Mouse (Mus musculus) heart, embryonic 16.5 days (tissue): Measurements from ENCODE around the gene Nfe2. TPM values are rescaled to one million over a fixed set of nuclear protein-coding genes. Genes with fewer than 3 reads are reported as not detected.
"Not testable (repeated sequence)": the region's sequence is repeated elsewhere in the genome, so short reads cannot be mapped to it uniquely, and the experiment has no call there.

Experiments
- ATAC-seq: fragments of 200-750 bp; cut with Nextera tagmentation; replicated peaks from 2 replicates; pipeline ENCODE4 v1.8.0; 2017; ENCODE audit warnings: moderate number of reproducible peaks; ENCODE audit not compliant: insufficient read depth, low FRiP score; ENCODE audit errors: extremely low read depth
- H3K27ac ChIP-seq: fragments of 300-500 bp; sonication (generic); 2 replicates; pipeline ENCODE4 v1.5.1; 2014; ENCODE audit warnings: mild to moderate bottlenecking, low read length, control low read depth, moderate library complexity
- H3K27me3 ChIP-seq: fragments of 300-500 bp; sonication (generic); 2 replicates; pipeline ENCODE4 v1.6.1; 2014; ENCODE audit warnings: low read length, mixed read lengths; ENCODE audit not compliant: control insufficient read depth, insufficient read depth
- H3K36me3 ChIP-seq: fragments of 300-500 bp; sonication (generic); 2 replicates; pipeline ENCODE4 v1.6.1; 2014; ENCODE audit not compliant: control insufficient read depth, insufficient read depth
- H3K4me1 ChIP-seq: fragments of 300-500 bp; sonication (generic); 2 replicates; pipeline ENCODE4 v1.6.1; 2014; ENCODE audit warnings: low read length, mixed read lengths; ENCODE audit not compliant: control insufficient read depth, insufficient read depth
- H3K4me2 ChIP-seq: fragments of 300-500 bp; sonication (generic); 2 replicates; pipeline ENCODE4 v1.6.1; 2014; ENCODE audit warnings: low read depth, mild to moderate bottlenecking, control low read depth, low read length
- H3K4me3 ChIP-seq: fragments of 300-500 bp; sonication (generic); 2 replicates; pipeline ENCODE4 v1.5.1; 2014; ENCODE audit warnings: mild to moderate bottlenecking, control low read depth, low read length
- H3K9ac ChIP-seq: fragments of 300-500 bp; sonication (generic); 2 replicates; pipeline ENCODE4 v1.6.1; 2014; ENCODE audit warnings: low read length, control low read depth
- H3K9me3 ChIP-seq: fragments of 300-500 bp; sonication (generic); replicated peaks from 2 replicates; pipeline ENCODE4 v1.6.1; 2016; ENCODE audit warnings: low read length; ENCODE audit not compliant: control insufficient read depth
- WGBS: fragments of 180-500 bp; shearing (Covaris S2); extraction: QIAGEN DNeasy Blood & Tissue Kit; methylation state at CpG from one replicate; pipeline ENCODE4 v1.1.7; 2014; 5-methylcytosine and 5-hydroxymethylcytosine counted together
- polyA plus RNA-seq: library from polyadenylated mRNA; unstranded; fragments of >200 nt; fragmentation: Nextera tagmentation; extraction: Ambion mirVana; gene quantifications from 2 replicates; pipeline ENCODE4 v1.2.1, GENCODE M21; 2015

Gene Nfe2
- polyA plus RNA-seq, 1 experiment from 2014 or later: 3.9 TPM

- no peak overlapping the region for H3K4me2 ChIP-seq
- H3K36me3 ChIP-seq: no peaks in the 10 kb centered on the region
- no peak overlapping the region for H3K4me3 ChIP-seq
- ATAC-seq: no peak
- no peaks in the 10 kb centered on the region for H3K27me3 ChIP-seq
- WGBS: 4% methylated on average over 1 of the region's 1 CpGs
- no peak overlapping the region for H3K9ac ChIP-seq
- H3K27ac ChIP-seq: no peak overlapping the region
- H3K4me1 ChIP-seq: peaks cover 18% of the 10 kb centered on the region
- no peaks in the 10 kb centered on the region for H3K9me3 ChIP-seq
These were observed 1.8 kb upstream of the Nfe2 start for GRCm38 (mm10) chr15:103259989-103260388.

- H3K9me3 ChIP-seq: no peaks in the 10 kb centered on the region
- H3K4me2 ChIP-seq: no peak overlapping the region
- H3K27ac ChIP-seq: no peak overlapping the region
- 79% methylated on average over 5 of the region's 5 CpGs for WGBS
- no peak for ATAC-seq
- H3K36me3 ChIP-seq: no peaks in the 10 kb centered on the region
- no peak overlapping the region for H3K4me3 ChIP-seq
- H3K4me1 ChIP-seq: peaks cover 22% of the 10 kb centered on the region
- no peak overlapping the region for H3K9ac ChIP-seq
- no peaks in the 10 kb centered on the region for H3K27me3 ChIP-seq
These were observed 959 bp upstream of the Nfe2 start for GRCm38 (mm10) chr15:103259162-103259561.

- no peak for ATAC-seq
- Histone ChIP-seq H3K27me3 (no peaks in the 10 kb centered on the region), H3K36me3 (no peaks in the 10 kb centered on the region), H3K27ac (no peak overlapping the region), H3K4me2 (no peak overlapping the region), H3K9ac (no peak overlapping the region), H3K4me1 (peaks cover 22% of the 10 kb centered on the region), H3K9me3 (no peaks in the 10 kb centered on the region), H3K4me3 (no peak overlapping the region)
- 84% methylated on average over 6 of the region's 6 CpGs for WGBS
These were observed 1.8 kb downstream of the Nfe2 start for GRCm38 (mm10) chr15:103256210-103256986.

GRCm38 (mm10) chr15:103255169-103255568 lies 3.0 kb downstream of the Nfe2 start:
- H3K27ac ChIP-seq: peak overlapping the region; percentile 7; the same call in 1 of the 2 replicates

GRCm38 (mm10) chr15:103253352-103253751 lies 4.9 kb downstream of the Nfe2 start:
- Histone ChIP-seq H3K9me3 (no peaks in the 10 kb centered on the region), H3K27ac (no peak overlapping the region), H3K36me3 (peaks cover 3% of the 10 kb centered on the region), H3K4me2 (no peak overlapping the region), H3K4me3 (no peak overlapping the region), H3K9ac (no peak overlapping the region), H3K27me3 (no peaks in the 10 kb centered on the region), H3K4me1 (peaks cover 12% of the 10 kb centered on the region)
- WGBS: 92% methylated on average over 1 of the region's 1 CpGs
- ATAC-seq: no peak

More at GRCm38 (mm10) chr15:103255169-103255568, 3.0 kb downstream of the Nfe2 start:
- H3K27me3 ChIP-seq: no peaks in the 10 kb centered on the region
- peak overlapping the region; percentile 50 for H3K4me3 ChIP-seq
- under 1% methylated on average over 23 of the region's 25 CpGs for WGBS
- peak overlapping the region; percentile 71 for H3K9ac ChIP-seq
- H3K9me3 ChIP-seq: no peaks in the 10 kb centered on the region
- ATAC-seq: peak; percentile 28
- H3K36me3 ChIP-seq: no peaks in the 10 kb centered on the region
- H3K4me1 ChIP-seq: peaks cover 21% of the 10 kb centered on the region
- peak overlapping the region; percentile 92 for H3K4me2 ChIP-seq

GRCm38 (mm10) chr15:103252660-103253059 lies 5.5 kb downstream of the Nfe2 start:
- H3K4me3 ChIP-seq: no peak overlapping the region
- H3K9me3 ChIP-seq: no peaks in the 10 kb centered on the region
- H3K27ac ChIP-seq: no peak overlapping the region
- H3K4me1 ChIP-seq: peaks cover 6% of the 10 kb centered on the region
- H3K36me3 ChIP-seq: peaks cover 10% of the 10 kb centered on the region
- no peaks in the 10 kb centered on the region for H3K27me3 ChIP-seq
- ATAC-seq: no peak
- no peak overlapping the region for H3K9ac ChIP-seq
- H3K4me2 ChIP-seq: no peak overlapping the region
- WGBS: 75% methylated on average over 3 of the region's 3 CpGs

- H3K4me2 ChIP-seq: no peak overlapping the region
- 39% methylated on average over 1 of the region's 1 CpGs for WGBS
- peaks cover 4% of the 10 kb centered on the region; the same call in 1 of the 2 replicates for H3K4me1 ChIP-seq
- H3K4me3 ChIP-seq: no peak overlapping the region
- H3K27ac ChIP-seq: no peak overlapping the region
- H3K27me3 ChIP-seq: no peaks in the 10 kb centered on the region
- H3K9ac ChIP-seq: no peak overlapping the region
- ATAC-seq: no peak
- no peaks in the 10 kb centered on the region for H3K9me3 ChIP-seq
- peaks cover 21% of the 10 kb centered on the region for H3K36me3 ChIP-seq
These were observed 6.6 kb downstream of the Nfe2 start for GRCm38 (mm10) chr15:103251595-103251994.

GRCm38 (mm10) chr15:103250195-103250740 lies 7.9 kb downstream of the Nfe2 start:
- H3K9ac ChIP-seq: no peak overlapping the region
- H3K4me2 ChIP-seq: no peak overlapping the region
- no peak for ATAC-seq
- H3K36me3 ChIP-seq: peaks cover 32% of the 10 kb centered on the region
- no peak overlapping the region for H3K27ac ChIP-seq
- whole genome bisulfite sequencing: 40% methylated on average over 2 of the region's 2 CpGs
- no peaks in the 10 kb centered on the region for H3K27me3 ChIP-seq
- H3K9me3 ChIP-seq: no peaks in the 10 kb centered on the region
- peaks cover 7% of the 10 kb centered on the region for H3K4me1 ChIP-seq
- no peak overlapping the region for H3K4me3 ChIP-seq

GRCm38 (mm10) chr15:103249511-103249910 lies 8.7 kb downstream of the Nfe2 start:
- ATAC-seq, H3K4me3 ChIP-seq, H3K9ac ChIP-seq, H3K4me2 ChIP-seq, H3K9me3 ChIP-seq, H3K27me3 ChIP-seq, H3K27ac ChIP-seq, H3K4me1 ChIP-seq: not testable (repeated sequence)
- H3K36me3 ChIP-seq: peaks cover 35% of the 10 kb centered on the region
- WGBS: 86% methylated on average over 6 of the region's 6 CpGs
